Mouse (Mus musculus) left cerebral cortex, adult 18-20 months (tissue): ENCODE results near the gene Tap1. TPM values are rescaled to one million over a fixed set of nuclear protein-coding genes. Genes with fewer than 3 reads are reported as not detected.
A peak's percentile ranks its signal among the peaks of the same experiment; 100 is the strongest.

Source experiments
- DNase-seq, 2 experiments: peaks; one replicate each; pipeline ENCODE4 v3.0.0; 2021 to 2022; ENCODE audit warnings: low spot score in 2 of 2, mixed read lengths in 1 of 2
- total RNA-seq, 2 experiments: library from RNA; stranded (reverse); gene quantifications; 2 replicates each; pipeline ENCODE4 v1.2.3; 2021

Tap1 gene
- total RNA-seq, 2 experiments from 2014 or later = 3.1 to 3.2 TPM

DNA sequence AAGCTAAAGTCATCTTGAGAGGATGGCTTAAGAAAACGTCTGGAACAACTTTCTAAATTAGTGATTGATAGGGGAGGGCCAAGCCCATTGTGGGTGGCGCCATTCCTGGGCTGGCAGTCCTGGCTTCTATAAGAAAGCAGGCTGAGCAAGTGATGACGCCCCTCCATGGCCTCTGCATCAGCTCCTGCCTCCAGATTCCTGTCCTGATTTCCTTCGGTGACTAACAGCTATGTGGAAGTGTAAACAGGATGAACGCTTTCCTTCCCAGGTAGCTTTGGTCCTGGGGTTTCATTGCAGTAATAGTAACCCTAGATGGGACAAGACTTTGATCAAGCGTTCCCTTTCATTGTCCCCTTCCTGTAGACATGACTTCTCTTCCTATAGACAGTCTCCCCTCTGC lies 8.3 kb upstream of the Tap1 start:
- no peak for DNase-seq

DNA sequence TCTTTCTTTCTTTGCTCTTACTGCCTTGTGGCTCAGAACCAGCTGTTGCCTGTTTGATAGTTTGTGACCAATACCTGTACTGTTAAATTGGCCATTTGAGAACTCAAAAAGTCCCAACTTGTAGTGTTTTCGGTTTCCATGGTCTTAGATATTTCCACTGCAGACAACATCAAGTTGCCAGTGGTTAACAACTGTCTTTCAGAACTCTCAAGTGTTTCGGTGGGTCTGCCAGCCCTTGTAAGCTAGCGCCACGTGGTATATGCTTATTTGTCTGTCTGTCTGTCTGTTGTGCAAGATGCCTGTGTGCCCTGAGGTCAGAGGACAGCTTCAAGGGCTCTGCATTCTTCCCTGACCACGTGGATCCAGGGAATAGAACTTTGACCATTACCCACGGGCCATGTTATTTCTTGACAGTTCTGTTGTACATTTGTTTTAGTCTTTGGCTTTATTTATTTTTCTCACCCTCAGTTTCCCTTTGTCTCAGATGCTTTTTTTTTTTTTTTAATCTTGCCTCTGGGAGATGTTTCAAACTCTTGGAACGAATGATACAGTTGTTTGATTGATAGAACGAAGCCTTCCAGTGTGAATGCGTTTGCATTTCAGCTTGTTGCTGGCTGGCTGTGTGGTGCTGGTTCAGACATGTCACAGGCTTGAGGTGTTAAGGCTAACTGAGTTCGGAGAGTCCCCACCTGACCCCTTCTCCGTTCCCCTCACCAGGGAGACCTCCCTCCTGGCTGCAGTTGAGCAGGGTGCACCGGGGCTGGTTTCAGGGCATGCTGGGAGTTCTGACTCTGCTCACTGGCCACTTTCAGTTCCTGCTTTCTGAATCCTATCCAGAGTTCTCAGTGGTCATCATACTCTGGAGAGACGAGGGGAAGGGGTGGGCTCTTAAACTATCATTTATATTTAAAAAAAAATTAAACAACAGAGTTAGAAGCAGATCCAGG lies 7.2 kb upstream of the Tap1 start:
- no peak for DNase-seq

- no peak for DNase-seq
Observed at GRCm38 (mm10) chr17:34183564-34184219, 3.7 kb upstream of the Tap1 start.

- DNase-seq = no peak
Observed at GRCm38 (mm10) chr17:34185526-34185925, 1.8 kb upstream of the Tap1 start.

DNA sequence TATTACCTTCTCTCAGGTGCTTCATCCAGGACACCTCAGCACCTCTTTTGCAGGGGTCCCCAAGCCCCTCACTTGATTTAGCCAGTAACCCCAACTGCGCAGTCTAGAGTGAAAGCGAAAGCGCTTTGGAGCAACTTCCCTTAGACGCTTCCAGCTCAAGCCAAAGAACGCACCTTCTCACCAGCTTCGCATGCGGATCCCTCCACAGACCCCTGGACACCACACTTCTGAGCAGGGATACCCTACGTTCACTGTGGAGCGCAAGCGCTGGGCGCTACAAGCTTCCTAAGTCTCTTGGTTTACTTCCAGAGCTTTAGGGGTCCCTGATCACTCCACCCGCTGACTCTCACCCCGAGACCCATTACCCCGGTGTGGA lies 480 bp upstream of the Tap1 start:
- no peak for DNase-seq

DNA sequence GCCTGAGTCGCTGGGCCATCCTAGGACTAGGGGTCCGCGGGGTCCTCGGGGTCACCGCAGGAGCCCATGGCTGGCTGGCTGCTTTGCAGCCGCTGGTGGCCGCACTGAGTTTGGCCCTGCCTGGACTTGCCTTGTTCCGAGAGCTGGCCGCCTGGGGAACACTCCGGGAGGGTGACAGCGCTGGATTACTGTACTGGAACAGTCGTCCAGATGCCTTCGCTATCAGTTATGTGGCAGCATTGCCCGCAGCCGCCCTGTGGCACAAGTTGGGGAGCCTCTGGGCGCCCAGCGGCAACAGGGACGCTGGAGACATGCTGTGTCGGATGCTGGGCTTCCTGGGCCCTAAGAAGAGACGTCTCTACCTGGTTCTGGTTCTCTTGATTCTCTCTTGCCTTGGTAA lies 657 bp downstream of the Tap1 start:
- DNase-seq = no peak

- DNase-seq = no peak
Observed at GRCm38 (mm10) chr17:34188986-34189385, 1.6 kb downstream of the Tap1 start.

DNA sequence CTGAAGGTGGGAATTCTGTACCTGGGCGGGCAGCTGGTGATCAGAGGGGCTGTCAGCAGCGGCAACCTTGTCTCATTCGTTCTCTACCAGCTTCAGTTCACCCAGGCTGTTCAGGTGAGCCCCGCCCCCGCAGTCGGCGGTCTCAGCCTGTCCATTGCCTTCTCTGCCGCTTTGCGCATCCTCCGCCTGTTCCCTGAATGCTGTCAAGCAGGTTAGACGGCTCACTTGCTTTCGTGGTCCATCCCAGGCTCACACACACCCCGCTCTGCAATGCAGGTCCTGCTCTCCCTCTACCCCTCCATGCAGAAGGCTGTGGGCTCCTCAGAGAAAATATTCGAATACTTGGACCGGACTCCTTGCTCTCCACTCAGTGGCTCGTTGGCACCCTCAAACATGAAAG lies 5.5 kb downstream of the Tap1 start:
- no peak for DNase-seq

DNA sequence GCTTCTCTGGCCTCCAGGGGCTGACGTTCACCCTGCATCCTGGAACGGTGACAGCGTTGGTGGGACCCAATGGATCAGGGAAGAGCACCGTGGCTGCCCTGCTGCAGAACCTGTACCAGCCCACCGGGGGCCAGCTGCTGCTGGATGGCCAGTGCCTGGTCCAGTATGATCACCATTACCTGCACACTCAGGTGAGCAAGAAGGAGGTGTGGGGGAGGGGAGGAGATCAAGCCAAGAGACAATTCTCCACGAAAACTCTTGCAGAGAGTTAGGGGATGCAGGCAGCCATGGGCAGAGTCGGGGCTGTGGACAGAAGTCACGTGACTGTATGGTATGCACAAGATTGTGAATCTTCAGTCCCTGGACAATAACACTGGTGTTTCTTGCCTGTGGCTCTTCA lies 6.1 kb downstream of the Tap1 start:
- DNase-seq = no peak

GRCm38 (mm10) chr17:34194723-34195122 lies 7.4 kb downstream of the Tap1 start:
- no peak for DNase-seq

- DNase-seq = no peak
Observed at GRCm38 (mm10) chr17:34196491-34196890, 9.1 kb downstream of the Tap1 start.

- DNase-seq = peak; percentile 87 to 88
Observed at GRCm38 (mm10) chr17:34196941-34197894, 9.9 kb downstream of the Tap1 start, which contains the start of gene Psmb8. Psmb8 (plus strand) TSS chr17:34197721.

DNA sequence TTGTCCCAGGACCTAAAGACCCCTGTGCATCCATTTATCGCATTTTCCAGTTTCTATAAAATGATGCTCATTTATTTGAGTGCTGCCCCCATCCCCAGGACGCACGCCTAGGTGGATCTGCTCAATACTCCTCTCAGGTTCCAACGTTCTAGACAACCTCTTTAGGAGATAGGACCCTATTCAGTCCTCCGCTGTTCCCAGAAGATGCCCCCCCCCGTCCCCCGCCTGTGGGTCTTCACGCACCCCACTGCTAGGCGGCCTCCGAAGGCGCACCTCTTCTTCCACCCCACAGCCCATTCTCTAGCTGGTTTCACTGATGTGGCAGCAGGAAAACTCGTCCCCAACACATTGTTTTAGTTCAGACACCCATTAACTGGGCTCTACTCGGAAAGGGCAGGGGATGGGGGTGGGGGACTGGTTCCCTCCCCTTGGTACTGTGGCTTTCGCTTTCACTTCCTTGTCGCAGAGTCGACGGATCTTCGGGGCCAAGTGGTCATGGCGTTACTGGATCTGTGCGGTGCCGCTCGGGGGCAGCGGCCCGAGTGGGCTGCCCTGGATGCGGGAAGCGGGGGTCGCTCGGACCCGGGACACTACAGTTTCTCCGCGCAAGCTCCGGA lies 10.7 kb downstream of the Tap1 start:
- no peak for DNase-seq

- no peak for DNase-seq
Observed at GRCm38 (mm10) chr17:34198521-34198912, 11.2 kb downstream of the Tap1 start.

- DNase-seq = no peak
Observed at GRCm38 (mm10) chr17:34199050-34199619, 11.8 kb downstream of the Tap1 start.

DNA sequence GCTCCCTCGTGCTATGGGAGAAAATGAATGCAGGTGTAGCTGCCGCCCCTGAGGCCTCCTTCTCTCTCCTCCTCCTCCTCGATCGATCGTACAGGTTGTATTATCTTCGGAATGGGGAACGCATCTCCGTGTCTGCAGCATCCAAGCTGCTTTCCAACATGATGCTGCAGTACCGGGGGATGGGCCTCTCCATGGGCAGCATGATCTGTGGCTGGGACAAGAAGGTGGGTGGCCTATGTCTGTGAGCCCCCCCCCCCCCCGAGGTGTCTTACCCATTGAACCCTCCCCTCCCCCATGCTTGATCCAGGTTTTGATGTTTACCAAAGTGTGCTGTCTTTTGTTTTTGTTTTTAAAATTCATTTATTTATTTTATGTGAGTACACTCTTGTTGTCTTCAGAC lies 12.7 kb downstream of the Tap1 start:
- no peak for DNase-seq

DNA sequence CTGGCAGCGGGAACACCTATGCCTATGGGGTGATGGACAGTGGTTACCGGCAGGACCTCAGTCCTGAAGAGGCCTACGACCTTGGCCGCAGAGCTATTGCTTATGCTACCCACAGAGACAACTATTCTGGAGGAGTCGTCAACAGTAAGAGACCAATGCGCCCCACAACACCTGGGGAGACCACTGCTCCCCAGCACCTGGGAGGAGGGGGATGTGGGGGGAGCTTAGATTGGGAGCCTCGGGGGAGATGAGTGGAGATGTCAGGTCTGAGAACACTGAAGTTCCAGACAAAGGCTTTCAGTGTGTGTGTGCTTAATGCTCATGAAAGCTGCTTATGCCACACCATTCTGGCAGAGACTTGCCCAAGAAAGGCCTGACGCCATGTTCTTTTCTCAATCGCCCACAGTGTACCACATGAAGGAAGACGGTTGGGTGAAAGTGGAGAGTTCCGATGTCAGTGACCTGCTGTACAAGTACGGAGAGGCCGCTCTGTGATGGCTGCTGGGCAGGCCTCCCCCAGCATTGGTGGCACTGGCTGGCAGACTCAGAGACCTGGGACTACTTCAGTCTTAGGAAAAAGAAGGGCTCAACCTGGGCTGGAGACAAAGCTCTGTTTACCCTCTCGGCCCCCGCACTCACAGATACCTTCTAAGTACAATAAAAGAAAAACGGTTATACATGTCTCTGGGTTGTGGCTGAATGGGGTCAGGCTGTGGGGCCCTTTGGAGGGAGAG lies 13.6 kb downstream of the Tap1 start:
- DNase-seq = no peak

DNA sequence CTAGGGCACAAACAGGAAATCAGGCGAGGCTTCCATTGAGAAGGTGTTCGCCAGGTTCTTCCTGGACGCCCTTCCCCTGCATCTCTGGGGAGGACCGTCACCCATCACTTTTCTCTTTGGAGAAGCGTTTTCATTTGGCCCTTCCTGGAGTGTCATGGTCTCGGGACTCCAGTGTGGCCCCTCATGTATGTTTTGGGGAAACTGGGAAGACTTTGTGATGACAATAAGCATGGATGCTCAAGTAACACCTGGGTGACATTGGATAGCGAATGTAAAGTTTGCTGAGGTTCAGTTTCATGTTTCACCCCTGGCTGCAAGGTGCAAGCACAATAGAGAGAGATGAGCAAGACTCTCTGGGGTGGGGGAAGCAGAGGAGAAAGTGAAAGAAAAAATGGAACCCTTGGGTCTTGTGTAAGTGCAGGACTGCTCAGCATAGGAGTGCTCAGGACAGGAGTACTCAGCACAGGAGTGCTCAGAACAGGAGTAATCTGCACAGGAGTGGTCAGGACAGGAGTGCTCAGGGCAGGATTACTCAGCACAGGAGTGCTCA lies 14.2 kb downstream of the Tap1 start:
- no peak for DNase-seq

- no peak for DNase-seq
Observed at GRCm38 (mm10) chr17:34202760-34203442, 15.5 kb downstream of the Tap1 start.
